Mouse (Mus musculus) neural tube, embryonic 12.5 days (tissue): ENCODE measurements around the gene Capzb. TPM values are rescaled to one million over a fixed set of nuclear protein-coding genes. Genes with fewer than 3 reads are reported as not detected.
A peak's percentile ranks its signal among the peaks of the same experiment; 100 is the strongest.

ENCODE experiments used
- ATAC-seq: fragments of 200-750 bp; cut with Nextera tagmentation; 2 replicates; pipeline ENCODE4 v1.8.0; 2017; ENCODE audit warnings: low read depth, mild to moderate bottlenecking, moderate TSS enrichment, moderate library complexity; ENCODE audit not compliant: low FRiP score
- H3K27ac ChIP-seq: fragments of 300-500 bp; sonication (generic); 2 replicates; pipeline ENCODE4 v1.5.1; 2016
- H3K27me3 ChIP-seq: fragments of 300-500 bp; sonication (generic); replicated peaks from 2 replicates; pipeline ENCODE4 v1.6.1; 2016; ENCODE audit warnings: mild to moderate bottlenecking
- H3K36me3 ChIP-seq: fragments of 300-500 bp; sonication (generic); 2 replicates; pipeline ENCODE4 v1.6.1; 2016; ENCODE audit warnings: mild to moderate bottlenecking
- H3K4me1 ChIP-seq: fragments of 300-500 bp; sonication (generic); 2 replicates; pipeline ENCODE4 v1.6.1; 2016
- H3K4me2 ChIP-seq: fragments of 300-500 bp; sonication (generic); replicated peaks from 2 replicates; pipeline ENCODE4 v1.6.1; 2016; ENCODE audit warnings: mild to moderate bottlenecking
- H3K4me3 ChIP-seq: fragments of 300-500 bp; sonication (generic); 2 replicates; pipeline ENCODE4 v1.5.1; 2016
- H3K9ac ChIP-seq: fragments of 300-500 bp; sonication (generic); 2 replicates; pipeline ENCODE4 v1.6.1; 2016; ENCODE audit warnings: mild to moderate bottlenecking
- H3K9me3 ChIP-seq: fragments of 300-500 bp; sonication (generic); 2 replicates; pipeline ENCODE4 v1.6.1; 2016; ENCODE audit warnings: mild to moderate bottlenecking
- WGBS: fragments of 180-500 bp; shearing (Covaris S2); methylation state at CpG from one replicate; pipeline ENCODE4 v1.1.7; 2016; 5-methylcytosine and 5-hydroxymethylcytosine counted together
- polyA plus RNA-seq: library from polyadenylated mRNA; unstranded; fragments of >200 nt; fragmentation: Nextera tagmentation; extraction: Ambion mirVana; gene quantifications from 2 replicates; pipeline ENCODE4 v1.2.1, GENCODE M21; 2016

Gene Capzb
- polyA plus RNA-seq, 1 experiment from 2014 or later, result 373 TPM

DNA sequence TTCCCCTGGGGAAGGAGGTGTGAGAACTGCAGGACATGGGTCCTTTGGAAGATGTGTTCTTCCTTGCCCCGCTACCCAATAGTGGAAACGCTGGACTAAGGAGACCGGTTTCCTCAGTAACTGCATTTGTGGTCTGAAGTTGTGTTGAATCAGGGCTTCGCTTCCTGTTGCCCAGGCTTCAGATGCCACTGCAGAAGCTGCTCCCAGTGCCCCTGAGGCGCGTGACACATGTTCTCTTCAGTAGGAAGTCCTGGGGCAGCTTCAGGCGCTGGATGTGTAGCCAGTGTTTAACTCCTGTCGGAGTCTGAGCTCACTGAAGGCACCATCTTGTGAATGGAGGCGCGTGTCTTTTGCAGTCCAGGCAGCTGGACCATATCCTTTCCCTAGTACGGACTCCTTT lies 4.8 kb upstream of the Capzb start:
- Histone ChIP-seq H3K4me1 (peaks cover 11% of the 10 kb centered on the region), H3K9ac (no peak overlapping the region), H3K27me3 (no peaks in the 10 kb centered on the region), H3K4me3 (no peak overlapping the region), H3K27ac (no peak overlapping the region), H3K36me3 (no peaks in the 10 kb centered on the region), H3K9me3 (no peaks in the 10 kb centered on the region), H3K4me2 (no peak overlapping the region)
- 87% methylated on average over 11 of the region's 11 CpGs for WGBS
- ATAC-seq, result no peak

DNA sequence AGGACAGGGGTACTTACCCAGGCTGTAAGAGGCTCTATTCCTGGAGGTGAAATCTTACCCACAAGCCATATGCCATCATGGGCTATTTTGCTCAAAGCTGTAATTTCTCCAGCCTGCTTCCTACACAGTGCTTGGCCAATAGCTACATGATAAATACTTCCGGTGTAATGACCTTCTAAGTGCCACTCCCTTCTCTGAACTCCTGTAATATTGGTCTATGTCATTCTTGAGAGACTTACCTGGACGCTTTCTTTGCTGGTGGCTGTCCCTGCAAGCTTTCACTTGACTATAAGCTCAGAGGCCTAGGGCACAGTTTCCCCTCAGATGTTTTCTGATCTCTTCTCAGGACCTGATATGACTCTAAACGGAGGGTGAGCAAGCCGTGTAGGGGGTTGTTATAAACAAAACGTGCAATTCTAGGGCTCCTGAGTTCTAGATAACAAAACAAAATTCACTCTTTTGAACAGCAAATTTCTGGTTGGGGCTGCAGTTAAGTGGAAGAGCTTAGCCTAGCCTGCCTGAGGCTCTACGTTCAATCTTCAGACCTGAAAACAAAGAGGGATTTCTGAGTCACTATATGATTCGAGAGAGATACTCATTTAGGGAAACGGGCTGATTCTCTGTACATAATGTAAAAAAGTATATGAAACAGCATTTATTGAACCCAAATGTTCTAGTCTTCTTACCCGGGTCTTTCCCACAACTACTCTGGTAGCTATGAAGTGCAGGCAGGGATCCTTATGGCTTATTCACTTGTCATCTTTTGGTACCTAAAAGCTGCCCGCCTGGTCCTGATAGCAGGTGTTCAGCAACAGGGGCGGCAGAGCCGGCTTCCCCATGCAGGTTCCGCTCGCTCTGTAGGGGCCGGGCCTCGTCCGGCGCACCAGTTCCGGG lies 847 bp upstream of the Capzb start:
- WGBS, result 21% methylated on average over 19 of the region's 19 CpGs
- Histone ChIP-seq H3K4me2 (peak overlapping the region; percentile 92), H3K9me3 (no peaks in the 10 kb centered on the region), H3K9ac (peak overlapping the region; percentile 96), H3K4me1 (peaks cover 31% of the 10 kb centered on the region), H3K4me3 (peak overlapping the region; percentile 93), H3K36me3 (no peaks in the 10 kb centered on the region), H3K27ac (peak overlapping the region; percentile 51), H3K27me3 (no peaks in the 10 kb centered on the region)
- ATAC-seq, result no peak; the same call in 1 of the 2 replicates

DNA sequence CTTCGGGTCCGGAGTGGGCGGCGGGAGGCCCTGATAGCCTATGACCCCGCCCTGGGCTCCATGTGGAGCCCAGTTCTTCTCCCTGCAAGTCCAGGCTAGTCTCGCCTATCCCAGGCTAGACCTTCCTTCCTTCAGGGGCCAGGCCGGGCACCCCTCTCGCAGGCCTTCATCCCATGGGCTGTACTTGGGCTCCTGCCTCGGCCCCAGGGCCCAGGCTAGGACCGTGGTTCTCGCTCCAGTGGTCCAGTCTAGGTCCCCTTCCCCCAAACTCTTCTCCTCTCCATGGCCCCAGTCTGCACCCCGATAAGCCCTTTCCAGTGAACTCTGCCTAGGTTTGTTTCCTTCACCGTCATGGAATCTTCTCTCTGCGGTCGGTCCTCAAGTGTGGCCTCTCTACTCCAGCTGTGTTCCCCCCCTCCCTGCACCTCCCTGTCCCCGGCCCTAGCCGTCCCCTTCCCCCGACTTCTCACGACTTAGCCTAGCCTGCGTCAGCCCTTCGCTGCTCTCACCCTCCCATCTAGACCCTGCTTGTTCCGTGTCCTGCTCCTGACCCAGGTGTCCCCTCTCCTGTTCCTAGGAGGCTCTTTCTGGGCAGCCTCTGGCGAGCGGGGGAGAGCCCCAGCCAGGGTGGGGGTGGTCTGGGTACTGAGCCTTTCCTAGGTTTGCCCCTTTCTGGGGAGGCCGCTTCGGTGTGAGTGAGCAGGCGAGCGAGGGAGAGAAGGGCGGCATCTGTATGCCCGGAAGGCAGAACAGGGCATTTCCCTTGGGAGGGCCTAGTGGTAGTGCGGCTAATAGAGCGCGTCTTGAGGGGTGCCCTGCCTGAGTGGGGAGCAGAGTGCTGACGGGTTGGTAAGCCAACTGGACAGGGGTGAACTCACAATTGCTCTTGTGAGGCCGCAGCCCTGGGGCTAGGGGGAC lies 736 bp downstream of the Capzb start:
- Histone ChIP-seq H3K9ac (peak overlapping the region; percentile 96), H3K4me3 (peak overlapping the region; percentile 93), H3K9me3 (no peaks in the 10 kb centered on the region), H3K36me3 (no peaks in the 10 kb centered on the region), H3K27me3 (no peaks in the 10 kb centered on the region), H3K4me2 (peak overlapping the region; percentile 92), H3K4me1 (peaks cover 31% of the 10 kb centered on the region), H3K27ac (peak overlapping the region; percentile 54; the same call in 1 of the 2 replicates)
- 4% methylated on average over 35 of the region's 35 CpGs for WGBS
- peak; percentile 56 for ATAC-seq

DNA sequence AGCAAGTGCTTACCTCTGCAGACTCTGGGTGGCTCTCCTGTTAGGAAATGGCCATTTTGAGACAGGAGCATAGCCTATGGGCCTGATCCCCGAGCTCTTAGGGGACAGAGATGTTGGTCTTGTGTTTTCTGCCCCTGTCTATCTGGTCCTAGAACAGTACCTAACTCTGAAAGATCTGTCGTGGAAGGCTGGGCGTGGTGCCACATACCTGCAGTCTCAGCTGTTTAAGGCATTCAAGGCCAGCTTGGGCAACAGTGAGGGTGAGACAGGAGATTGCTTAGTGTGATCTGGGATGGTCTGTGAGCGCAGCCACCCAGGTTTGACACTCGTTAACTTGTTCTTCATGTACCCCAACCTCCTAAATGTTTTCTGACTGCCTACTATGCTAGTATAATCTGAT lies 2.4 kb downstream of the Capzb start:
- Histone ChIP-seq H3K4me1 (peaks cover 31% of the 10 kb centered on the region), H3K4me3 (no peak overlapping the region), H3K27ac (no peak overlapping the region), H3K9me3 (no peaks in the 10 kb centered on the region), H3K36me3 (peaks cover 6% of the 10 kb centered on the region), H3K4me2 (peak overlapping the region; percentile 92), H3K9ac (no peak overlapping the region), H3K27me3 (no peaks in the 10 kb centered on the region)
- 90% methylated on average over 5 of the region's 5 CpGs for WGBS
- no peak for ATAC-seq

DNA sequence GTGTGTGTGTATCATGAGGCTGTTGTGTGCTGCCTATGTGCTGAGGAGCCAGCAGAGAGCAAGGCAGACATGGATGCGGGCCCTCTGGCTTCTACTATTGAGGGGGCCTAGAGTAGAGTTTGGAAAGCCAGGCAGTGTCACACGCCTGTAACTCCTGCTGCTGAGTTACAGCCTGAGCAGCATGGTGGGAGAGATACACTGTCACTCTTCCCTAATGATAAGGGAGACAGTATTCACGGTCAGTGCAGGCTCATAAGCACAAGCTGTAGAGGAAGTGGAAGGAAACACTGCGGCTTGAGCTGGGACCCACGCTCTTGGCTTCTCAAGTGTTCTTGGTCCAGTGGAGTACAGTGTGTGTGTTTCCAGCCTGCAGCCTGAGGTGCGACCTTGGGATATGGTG lies 3.8 kb downstream of the Capzb start:
- H3K9ac ChIP-seq, result no peak overlapping the region
- H3K9me3 ChIP-seq, result no peaks in the 10 kb centered on the region
- H3K4me3 ChIP-seq, result no peak overlapping the region
- H3K27me3 ChIP-seq, result no peaks in the 10 kb centered on the region
- H3K4me2 ChIP-seq, result no peak overlapping the region
- no peak overlapping the region for H3K27ac ChIP-seq
- peaks cover 26% of the 10 kb centered on the region for H3K4me1 ChIP-seq
- 90% methylated on average over 6 of the region's 6 CpGs for WGBS
- ATAC-seq, result no peak
- peaks cover 8% of the 10 kb centered on the region for H3K36me3 ChIP-seq

DNA sequence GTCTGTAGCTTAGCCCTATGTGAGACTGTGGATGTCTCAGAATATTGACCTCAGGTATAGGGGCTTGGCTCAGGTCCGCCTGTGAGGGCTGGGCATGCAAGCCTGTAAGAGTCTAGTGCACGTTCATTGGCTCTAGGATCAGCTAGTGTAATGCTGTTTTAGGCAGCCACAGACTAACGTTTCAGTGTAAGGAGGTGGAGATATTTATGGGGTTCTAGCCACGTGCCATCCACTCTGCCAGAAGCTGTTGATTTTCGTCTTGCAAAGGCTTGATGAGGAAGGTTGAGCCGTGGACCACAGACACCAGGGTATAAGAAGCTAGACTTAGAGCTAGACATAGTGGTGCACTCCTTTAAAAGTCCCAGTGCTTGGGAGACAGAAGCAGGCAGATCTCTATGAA lies 4.2 kb downstream of the Capzb start:
- Histone ChIP-seq H3K27ac (no peak overlapping the region), H3K4me2 (no peak overlapping the region), H3K9me3 (no peaks in the 10 kb centered on the region), H3K9ac (no peak overlapping the region), H3K36me3 (peaks cover 8% of the 10 kb centered on the region), H3K4me1 (peaks cover 21% of the 10 kb centered on the region), H3K4me3 (no peak overlapping the region), H3K27me3 (no peaks in the 10 kb centered on the region)
- 90% methylated on average over 6 of the region's 6 CpGs for WGBS
- no peak for ATAC-seq

DNA sequence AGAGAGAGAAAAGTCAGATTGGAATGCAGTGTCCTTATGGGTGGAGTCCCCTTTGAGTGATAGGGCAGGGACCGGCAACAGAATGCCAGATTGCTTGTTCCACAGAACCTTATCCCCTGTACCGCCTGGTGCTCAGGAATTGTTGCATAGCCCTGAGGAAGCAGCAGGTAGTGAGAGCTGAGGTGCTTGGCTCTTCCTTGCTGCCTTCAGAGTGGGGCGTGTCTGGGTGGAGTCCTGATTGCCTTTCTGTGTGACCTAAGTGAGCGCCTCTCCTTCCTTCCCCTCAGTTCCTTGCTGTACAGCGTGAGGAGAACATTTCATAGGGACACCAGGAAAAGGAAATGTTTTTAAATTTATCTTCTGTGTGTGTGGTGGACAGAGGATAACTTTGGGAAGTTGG lies 4.8 kb downstream of the Capzb start:
- Histone ChIP-seq H3K36me3 (peaks cover 8% of the 10 kb centered on the region), H3K9ac (no peak overlapping the region), H3K27me3 (no peaks in the 10 kb centered on the region), H3K4me2 (no peak overlapping the region), H3K4me3 (no peak overlapping the region), H3K9me3 (no peaks in the 10 kb centered on the region), H3K4me1 (peaks cover 20% of the 10 kb centered on the region), H3K27ac (no peak overlapping the region)
- WGBS, result 89% methylated on average over 5 of the region's 5 CpGs
- ATAC-seq, result no peak

DNA sequence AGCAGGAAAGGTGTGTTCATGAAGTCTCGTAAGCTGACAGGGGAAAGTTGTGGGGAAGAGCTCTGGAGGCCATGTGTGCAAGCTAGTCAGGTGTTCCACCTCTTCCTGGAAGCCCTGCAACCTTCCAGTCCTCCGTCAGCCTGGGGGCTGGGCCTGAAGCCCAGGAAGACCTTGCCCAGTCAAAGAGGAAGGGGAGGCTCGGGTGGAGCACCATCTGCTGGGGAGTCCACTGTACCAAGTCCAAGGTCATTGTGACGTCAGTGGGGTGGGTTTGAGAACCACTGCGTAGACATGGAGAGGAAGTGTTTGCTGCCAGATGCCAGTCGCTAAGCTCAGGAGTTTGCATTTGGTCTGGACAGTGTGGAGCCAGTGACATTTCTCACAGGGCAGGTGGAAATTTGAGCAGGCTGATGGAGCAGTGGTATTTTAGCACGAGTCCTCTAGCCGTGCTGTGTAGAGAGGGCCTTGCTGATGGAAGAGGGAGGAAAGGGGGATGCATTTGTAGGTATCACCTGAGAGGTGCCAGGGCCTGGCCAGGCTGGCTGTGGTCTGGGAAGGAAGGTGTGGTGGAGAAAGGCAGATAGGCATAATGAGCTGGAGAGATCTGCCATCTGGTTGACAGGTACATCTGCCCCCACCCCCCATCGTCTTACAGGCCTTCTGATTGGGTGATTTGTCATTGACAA lies 5.4 kb downstream of the Capzb start:
- Histone ChIP-seq H3K4me1 (peaks cover 25% of the 10 kb centered on the region), H3K9me3 (no peaks in the 10 kb centered on the region), H3K4me3 (no peak overlapping the region), H3K4me2 (no peak overlapping the region), H3K36me3 (peaks cover 8% of the 10 kb centered on the region), H3K9ac (no peak overlapping the region), H3K27ac (no peak overlapping the region), H3K27me3 (no peaks in the 10 kb centered on the region)
- 83% methylated on average over 9 of the region's 9 CpGs for WGBS
- ATAC-seq, result no peak

DNA sequence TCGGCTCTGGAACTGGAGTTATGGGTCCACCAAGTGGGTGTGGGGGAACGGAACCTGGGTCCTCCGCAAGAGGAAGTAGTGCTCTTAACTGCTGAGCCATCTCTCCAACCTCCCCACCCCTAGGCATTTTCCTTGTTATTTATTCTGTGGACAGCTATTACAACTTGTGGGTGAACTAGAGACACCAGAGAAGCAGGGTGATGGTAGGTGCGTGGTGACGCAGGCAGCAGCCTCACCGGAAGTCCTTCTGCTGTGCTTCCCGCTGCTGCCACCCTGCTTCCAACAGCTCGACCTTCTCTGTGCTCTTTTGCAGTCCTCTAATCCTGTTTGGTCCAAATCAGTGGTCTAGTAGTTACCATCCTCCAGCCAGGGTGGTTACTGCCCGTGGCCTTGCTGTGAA lies 6.4 kb downstream of the Capzb start:
- Histone ChIP-seq H3K4me3 (no peak overlapping the region), H3K36me3 (peaks cover 8% of the 10 kb centered on the region), H3K4me1 (peaks cover 16% of the 10 kb centered on the region), H3K9me3 (no peaks in the 10 kb centered on the region), H3K9ac (no peak overlapping the region), H3K4me2 (no peak overlapping the region), H3K27me3 (no peaks in the 10 kb centered on the region), H3K27ac (no peak overlapping the region)
- 95% methylated on average over 9 of the region's 9 CpGs for WGBS
- no peak for ATAC-seq

DNA sequence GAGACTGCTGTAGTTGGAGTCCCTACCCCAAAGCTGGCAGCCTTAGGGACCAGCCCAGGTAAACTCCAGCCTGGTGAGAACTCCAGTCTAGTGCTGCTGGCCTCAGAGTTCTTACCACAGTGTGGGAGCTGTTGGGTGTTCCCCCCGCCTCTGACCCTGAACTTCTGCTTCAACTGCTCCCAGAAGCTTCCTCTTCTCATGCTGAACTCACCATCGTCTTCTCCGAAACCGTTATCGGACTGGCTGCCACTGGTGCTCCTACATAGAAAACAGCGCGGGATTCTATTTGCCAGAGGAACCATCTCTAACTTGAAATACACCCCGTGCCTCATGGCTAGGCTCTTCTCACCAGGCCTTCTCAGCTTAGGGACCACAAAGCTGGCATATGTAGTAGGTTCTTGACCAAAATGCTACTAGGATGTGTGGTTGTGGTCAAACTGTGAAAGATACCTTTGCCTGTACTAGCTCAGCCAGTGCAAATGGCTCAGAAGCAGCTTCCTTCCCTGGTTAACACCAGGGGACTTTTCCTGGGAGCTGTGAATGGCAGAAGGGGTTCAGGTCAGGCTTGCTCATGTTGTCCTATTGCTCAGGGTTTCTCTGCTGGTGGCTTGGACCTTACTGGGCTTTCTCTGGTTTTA lies 7.1 kb downstream of the Capzb start:
- WGBS, result 94% methylated on average over 8 of the region's 8 CpGs
- Histone ChIP-seq H3K4me1 (peaks cover 13% of the 10 kb centered on the region), H3K9ac (no peak overlapping the region), H3K9me3 (no peaks in the 10 kb centered on the region), H3K27me3 (no peaks in the 10 kb centered on the region), H3K4me2 (no peak overlapping the region), H3K4me3 (no peak overlapping the region), H3K36me3 (peaks cover 8% of the 10 kb centered on the region), H3K27ac (no peak overlapping the region)
- no peak for ATAC-seq

DNA sequence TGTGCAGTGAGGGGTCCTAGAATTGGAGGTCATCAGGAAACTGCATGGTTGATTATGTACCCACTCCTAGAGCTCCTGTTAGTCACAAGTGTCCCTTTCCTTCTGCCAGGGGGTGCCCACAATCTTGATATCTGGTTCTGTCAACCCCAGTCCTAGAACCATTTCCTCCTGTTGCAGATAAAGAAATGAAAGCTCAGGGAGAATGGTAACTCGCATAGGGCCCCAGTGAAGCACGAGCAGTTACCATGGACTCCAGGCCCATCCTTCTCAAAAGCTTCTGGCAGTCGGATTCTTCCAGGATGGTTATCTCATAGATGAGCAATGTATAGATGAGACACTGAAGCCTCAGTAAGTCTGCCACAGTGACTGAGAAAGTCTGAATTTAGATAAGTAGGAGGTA lies 8.2 kb downstream of the Capzb start:
- Histone ChIP-seq H3K9ac (no peak overlapping the region), H3K27ac (no peak overlapping the region), H3K4me3 (no peak overlapping the region), H3K4me1 (peaks cover 11% of the 10 kb centered on the region; the same call in 1 of the 2 replicates), H3K4me2 (no peak overlapping the region), H3K9me3 (no peaks in the 10 kb centered on the region), H3K27me3 (no peaks in the 10 kb centered on the region), H3K36me3 (peaks cover 8% of the 10 kb centered on the region)
- no peak for ATAC-seq
- WGBS, result 93% methylated on average over 3 of the region's 3 CpGs
